Mouse (Mus musculus): ENCODE measurements around the gene Vmn1r51.
"Not testable (repeated sequence)": the region's sequence is repeated elsewhere in the genome, so short reads cannot be mapped to it uniquely, and the experiment has no call there.

Gene Vmn1r51

GRCm38 (mm10) chr6:90122296-90122695, at the start of gene Vmn1r51:
TSS of gene Vmn1r51 (plus strand) at chr6:90122596.
- not testable (repeated sequence) for DNase-seq (ENCODE audit: low spot score)

GRCm38 (mm10) chr6:90078406-90078805, 44.0 kb upstream of the Vmn1r51 start, which contains the start of gene Vmn1r49:
TSS of gene Vmn1r49 (minus strand) at chr6:90078506.
- no peak for DNase-seq (ENCODE audit: low spot score)

GRCm38 (mm10) chr6:90100566-90100965, 21.8 kb upstream of the Vmn1r51 start:
- no peak for DNase-seq (ENCODE audit: low spot score)

DNA sequence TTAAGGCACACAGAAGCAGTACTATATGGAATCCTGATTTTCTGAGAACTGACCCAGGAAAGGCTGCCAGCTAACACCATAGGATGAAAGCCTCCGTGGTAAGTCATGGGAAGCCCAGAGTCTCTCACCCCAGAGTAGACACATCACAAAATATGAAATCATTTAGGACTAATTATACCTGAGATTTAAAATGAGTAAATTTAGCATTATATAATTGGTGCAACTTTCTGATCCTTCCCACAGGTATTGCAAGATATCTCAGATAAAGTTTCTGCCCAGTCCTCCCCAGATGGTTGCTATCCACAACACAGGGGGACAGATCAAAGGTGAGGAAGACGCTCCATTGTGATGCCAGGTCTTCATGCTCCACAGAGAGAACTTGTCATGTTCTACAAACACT, 21.3 kb upstream of the Vmn1r51 start, which contains the start of gene Vmn1r50:
Gene Vmn1r50 (plus strand): TSS at position 301 of the 400 bp plus-strand sequence.
- DNase-seq (ENCODE audit: low spot score) = no peak

- DNase-seq (ENCODE audit: low spot score) = no peak
Measured at GRCm38 (mm10) chr6:90160139-90160538, 37.7 kb downstream of the Vmn1r51 start.

GRCm38 (mm10) chr6:90174508-90174907, 52.1 kb downstream of the Vmn1r51 start, which contains the start of gene Vmn1r52:
TSS of gene Vmn1r52 (plus strand) at chr6:90174808.
- DNase-seq (ENCODE audit: low spot score) = no peak

Measured in retina, embryonic 14.5 days (tissue).